Mouse (Mus musculus): ENCODE data around the gene Palm3. TPM values are rescaled to one million over a fixed set of nuclear protein-coding genes. Genes with fewer than 3 reads are reported as not detected.
"Not testable (repeated sequence)": the region's sequence is repeated elsewhere in the genome, so short reads cannot be mapped to it uniquely, and the experiment has no call there.

The Palm3 gene
- polyA plus RNA-seq, 1 experiment from 2014 or later: 5.2 TPM

DNA sequence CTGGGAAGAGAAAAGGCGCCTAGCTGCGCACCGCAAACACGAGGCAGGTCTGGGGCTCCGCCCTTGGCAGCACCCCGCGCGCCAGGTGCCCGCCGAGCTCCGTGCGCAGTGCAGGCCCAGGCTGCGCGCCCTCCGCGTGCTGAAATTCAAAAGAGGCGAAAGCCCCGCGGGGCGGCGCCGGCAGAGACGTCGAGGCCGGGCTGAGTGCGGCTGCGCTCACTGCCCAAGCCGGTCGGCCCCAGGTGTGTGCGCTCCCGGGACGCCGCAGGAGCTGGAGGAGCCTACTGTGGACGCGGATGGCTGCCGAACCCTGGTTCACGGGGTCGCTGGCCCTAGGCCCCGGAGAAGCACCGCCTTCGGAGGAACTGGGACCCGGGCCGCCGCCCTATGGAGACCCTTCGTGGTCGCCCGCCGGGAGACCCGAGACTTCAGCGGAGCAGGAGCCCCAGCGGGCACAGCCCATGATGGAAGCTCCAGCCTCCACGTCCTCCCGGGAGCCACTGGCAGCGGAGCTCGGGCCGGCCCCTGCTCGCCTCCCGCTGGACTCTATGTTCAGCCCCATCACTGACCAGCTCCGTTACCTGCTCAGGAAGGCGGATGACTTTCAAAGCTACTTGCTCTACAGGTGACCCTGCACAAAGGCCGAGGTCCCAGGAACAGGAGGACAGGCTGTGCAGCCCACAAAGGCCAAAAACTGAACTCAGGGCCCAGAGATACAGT, 19.8 kb upstream of the Palm3 start, which contains the start of gene 1700067K01Rik:
TSS of gene 1700067K01Rik (plus strand) at position 222 of the 720 bp plus-strand sequence.
- Histone ChIP-seq H3K27ac (ENCODE audit: low read depth, low read length) (no peak within 1 kb of the TSS), H3K36me3 (ENCODE audit: control insufficient read depth, insufficient read depth, low read length) (peaks cover 5% of the 10 kb centered on the region; the same call in 1 of the 2 replicates), H3K4me2 (ENCODE audit: low read depth, low read length) (no peak within 1 kb of the TSS; the same call in 1 of the 2 replicates), H3K9ac (replicated peaks; ENCODE audit: low read depth, low read length) (peak within 1 kb of the TSS; percentile 39; the same call in 1 of the 2 replicates), H3K9me3 (ENCODE audit: control insufficient read depth, low read length) (no peaks in the 10 kb centered on the region), H3K4me1 (ENCODE audit: control insufficient read depth, insufficient read depth, low read length) (peaks cover 18% of the 10 kb centered on the region), H3K4me3 (ENCODE audit: low read depth, low read length) (no peak within 1 kb of the TSS), H3K27me3 (ENCODE audit: control insufficient read depth, insufficient read depth, low read length) (0 out of 2 replicates have a peak, but pooled peaks cover 6% of the 10 kb centered on the region)
- WGBS: 16% methylated on average over 61 of the region's 61 CpGs
- no peak for ATAC-seq (ENCODE audit: low read depth)

DNA sequence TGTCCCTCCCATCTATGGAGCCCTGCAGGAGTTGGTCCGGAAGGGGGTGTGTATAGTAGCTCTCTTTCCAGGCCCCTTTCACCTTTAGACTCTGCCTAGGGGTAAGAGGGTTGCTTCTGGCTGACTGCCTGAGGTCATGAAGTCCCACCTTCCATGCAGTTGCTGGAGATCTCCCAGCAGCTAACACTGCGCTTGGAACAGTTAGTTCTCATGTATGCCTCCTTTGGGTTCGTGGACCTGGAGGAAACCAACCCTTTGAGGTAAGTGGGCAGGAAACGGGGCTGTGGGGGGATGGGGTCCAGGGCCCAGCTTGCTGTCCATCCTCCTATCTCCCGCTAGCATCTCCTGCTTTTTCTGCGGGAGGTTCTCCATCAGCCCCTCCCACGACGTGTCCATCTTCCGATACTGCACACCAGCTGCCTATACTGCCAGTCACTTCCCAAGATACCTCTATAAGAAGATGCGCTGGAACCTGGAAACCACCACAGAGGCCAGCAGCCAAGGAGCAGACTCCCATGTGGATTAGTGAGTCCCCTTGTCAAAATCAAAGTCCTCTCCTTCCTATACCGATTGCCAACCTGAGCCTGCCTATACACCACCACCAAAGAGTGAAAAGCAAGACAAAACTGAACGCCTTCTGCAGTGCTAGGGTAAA, 18.2 kb upstream of the Palm3 start:
- no peak for ATAC-seq (ENCODE audit: low read depth)
- Histone ChIP-seq H3K4me2 (ENCODE audit: low read depth, low read length) (no peak overlapping the region), H3K4me3 (ENCODE audit: low read depth, low read length) (no peak overlapping the region), H3K36me3 (ENCODE audit: control insufficient read depth, insufficient read depth, low read length) (peaks cover 5% of the 10 kb centered on the region; the same call in 1 of the 2 replicates), H3K27ac (ENCODE audit: low read depth, low read length) (no peak overlapping the region), H3K9me3 (ENCODE audit: control insufficient read depth, low read length) (no peaks in the 10 kb centered on the region), H3K4me1 (ENCODE audit: control insufficient read depth, insufficient read depth, low read length) (peaks cover 18% of the 10 kb centered on the region), H3K9ac (replicated peaks; ENCODE audit: low read depth, low read length) (no peak overlapping the region), H3K27me3 (ENCODE audit: control insufficient read depth, insufficient read depth, low read length) (0 out of 2 replicates have a peak, but pooled peaks cover 6% of the 10 kb centered on the region)
- 68% methylated on average over 12 of the region's 12 CpGs for WGBS

DNA sequence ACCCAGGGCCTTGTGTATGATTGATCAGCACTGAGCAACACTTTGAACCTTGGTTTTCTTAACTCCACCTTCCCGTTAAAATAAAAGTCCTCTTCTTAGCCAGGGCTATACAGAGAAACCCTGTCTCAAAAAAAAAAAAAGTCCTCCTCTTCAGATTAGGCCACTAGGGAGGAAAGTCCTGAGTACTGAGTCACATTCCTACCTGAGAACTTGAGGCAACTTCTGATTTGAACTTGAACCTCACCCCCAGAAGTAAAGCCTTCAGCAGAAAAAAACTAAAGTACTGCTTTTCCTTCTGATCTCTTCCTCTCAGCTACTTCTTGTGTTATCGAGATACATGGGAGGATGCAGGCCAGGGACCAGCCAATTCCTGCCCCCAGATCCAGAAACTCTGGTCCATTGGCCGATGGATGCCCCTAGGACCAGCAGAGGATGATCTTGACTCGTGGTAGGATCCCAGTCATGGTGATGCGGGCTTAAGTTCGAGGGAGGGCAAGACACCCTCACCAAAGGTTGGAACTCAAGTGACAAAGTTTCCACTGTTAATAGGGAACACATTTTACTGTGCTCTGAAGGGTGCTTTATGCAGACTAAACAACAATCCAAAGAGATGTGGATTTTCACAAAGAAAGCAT, 17.5 kb upstream of the Palm3 start:
- Histone ChIP-seq H3K9ac (replicated peaks; ENCODE audit: low read depth, low read length) (no peak overlapping the region), H3K4me2 (ENCODE audit: low read depth, low read length) (peak overlapping the region; percentile 94), H3K4me3 (ENCODE audit: low read depth, low read length) (peak overlapping the region; percentile 44), H3K9me3 (ENCODE audit: control insufficient read depth, low read length) (no peaks in the 10 kb centered on the region), H3K4me1 (ENCODE audit: control insufficient read depth, insufficient read depth, low read length) (peaks cover 17% of the 10 kb centered on the region), H3K36me3 (ENCODE audit: control insufficient read depth, insufficient read depth, low read length) (peaks cover 5% of the 10 kb centered on the region; the same call in 1 of the 2 replicates), H3K27me3 (ENCODE audit: control insufficient read depth, insufficient read depth, low read length) (0 out of 2 replicates have a peak, but pooled peaks cover 6% of the 10 kb centered on the region), H3K27ac (ENCODE audit: low read depth, low read length) (no peak overlapping the region)
- WGBS: 78% methylated on average over 6 of the region's 6 CpGs
- ATAC-seq (ENCODE audit: low read depth): no peak

DNA sequence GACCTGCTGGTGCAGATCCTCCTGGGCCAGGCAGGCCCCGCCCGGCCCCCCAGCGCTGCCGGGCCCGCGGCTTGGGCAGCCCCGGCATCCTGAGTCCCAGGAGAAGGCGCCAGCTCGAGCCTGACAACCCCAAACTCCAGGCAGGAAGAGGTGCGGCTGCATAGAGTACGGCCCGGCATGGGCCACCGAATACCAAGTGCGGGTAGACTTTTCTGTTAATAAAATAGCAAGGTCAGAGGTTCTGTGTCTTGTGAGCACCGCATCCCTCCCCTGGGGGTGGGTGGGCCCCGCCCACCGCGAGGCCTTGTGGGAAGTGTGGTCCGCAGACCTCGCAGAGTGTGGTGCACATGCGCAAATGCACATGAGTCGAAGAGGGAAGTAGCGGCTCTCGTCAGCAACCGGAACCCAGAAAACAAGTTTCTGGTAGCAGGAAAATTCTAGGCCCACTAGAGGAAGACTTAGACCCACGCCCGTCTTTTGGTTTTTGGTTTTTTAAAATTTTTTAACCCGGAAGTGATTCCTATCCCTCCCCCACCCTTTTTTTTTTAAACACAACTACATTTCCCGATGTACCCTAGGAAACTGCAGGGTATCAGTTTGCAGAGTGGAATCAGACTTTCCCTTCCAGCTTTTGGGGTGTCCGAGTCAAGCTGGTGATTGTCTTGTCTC, 16.6 kb upstream of the Palm3 start:
- Histone ChIP-seq H3K9me3 (ENCODE audit: control insufficient read depth, low read length) (no peaks in the 10 kb centered on the region), H3K27ac (ENCODE audit: low read depth, low read length) (peak overlapping the region; percentile 61)
- WGBS: under 1% methylated on average over 30 of the region's 30 CpGs

DNA sequence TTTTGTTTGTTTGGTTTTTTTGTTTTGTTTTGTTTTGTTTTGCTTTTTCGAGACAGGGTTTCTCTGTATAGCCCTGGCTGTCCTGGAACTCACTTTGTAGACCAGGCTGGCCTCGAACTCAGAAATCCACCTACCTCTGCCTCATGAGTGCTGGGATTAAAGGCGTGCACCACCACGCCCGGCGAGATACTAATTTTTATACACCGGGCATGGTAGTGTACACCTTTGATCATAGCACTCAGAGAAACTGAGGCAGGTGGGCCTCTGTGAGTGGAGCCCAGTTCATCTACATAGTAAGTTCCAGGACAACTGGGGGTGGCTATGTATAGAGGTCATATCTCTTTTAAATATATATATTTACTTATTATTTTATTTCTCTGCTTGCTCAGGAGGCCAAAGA, 15.8 kb upstream of the Palm3 start:
- H3K36me3 ChIP-seq (ENCODE audit: control insufficient read depth, insufficient read depth, low read length); H3K9ac ChIP-seq (replicated peaks; ENCODE audit: low read depth, low read length); H3K27ac ChIP-seq (ENCODE audit: low read depth, low read length); H3K4me1 ChIP-seq (ENCODE audit: control insufficient read depth, insufficient read depth, low read length); H3K4me3 ChIP-seq (ENCODE audit: low read depth, low read length); H3K4me2 ChIP-seq (ENCODE audit: low read depth, low read length); H3K9me3 ChIP-seq (ENCODE audit: control insufficient read depth, low read length); ATAC-seq (ENCODE audit: low read depth): not testable (repeated sequence)
- 93% methylated on average over 7 of the region's 7 CpGs for WGBS
- peaks cover 10% of the 10 kb centered on the region for H3K27me3 ChIP-seq (ENCODE audit: control insufficient read depth, insufficient read depth, low read length)

More for the DNA sequence above, 16.6 kb upstream of the Palm3 start:
- Histone ChIP-seq H3K4me1 (ENCODE audit: control insufficient read depth, insufficient read depth, low read length) (peaks cover 7% of the 10 kb centered on the region; the same call in 1 of the 2 replicates), H3K4me3 (ENCODE audit: low read depth, low read length) (peak overlapping the region; percentile 44), H3K27me3 (ENCODE audit: control insufficient read depth, insufficient read depth, low read length) (0 out of 2 replicates have a peak, but pooled peaks cover 6% of the 10 kb centered on the region), H3K36me3 (ENCODE audit: control insufficient read depth, insufficient read depth, low read length) (peaks cover 5% of the 10 kb centered on the region; the same call in 1 of the 2 replicates), H3K9ac (replicated peaks; ENCODE audit: low read depth, low read length) (peak overlapping the region; percentile 67), H3K4me2 (ENCODE audit: low read depth, low read length) (peak overlapping the region; percentile 94)
- peak; percentile 73 for ATAC-seq (ENCODE audit: low read depth)

DNA sequence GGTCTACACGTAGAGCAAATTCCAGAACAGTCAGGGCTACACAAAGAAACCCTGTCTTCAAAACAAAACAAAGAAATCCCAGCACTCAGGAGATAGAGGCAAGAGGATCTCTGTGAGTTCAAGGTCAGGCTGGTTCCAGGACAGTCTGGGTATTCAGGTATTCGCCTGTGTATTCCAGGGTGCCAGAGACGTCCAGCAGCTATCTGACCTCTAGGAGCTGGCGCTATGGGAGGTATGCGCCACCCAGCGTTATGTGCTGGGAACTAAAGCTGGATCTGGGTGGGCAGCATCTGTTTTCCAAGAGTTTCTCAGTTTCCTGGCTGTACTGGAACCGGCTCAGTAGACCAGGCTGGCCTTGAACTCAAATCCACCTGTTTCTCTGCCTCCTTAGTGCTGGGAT, 12.9 kb upstream of the Palm3 start:
- WGBS: 37% methylated on average over 7 of the region's 7 CpGs
- Histone ChIP-seq H3K9ac (replicated peaks; ENCODE audit: low read depth, low read length) (no peak overlapping the region), H3K36me3 (ENCODE audit: control insufficient read depth, insufficient read depth, low read length) (no peaks in the 10 kb centered on the region)

DNA sequence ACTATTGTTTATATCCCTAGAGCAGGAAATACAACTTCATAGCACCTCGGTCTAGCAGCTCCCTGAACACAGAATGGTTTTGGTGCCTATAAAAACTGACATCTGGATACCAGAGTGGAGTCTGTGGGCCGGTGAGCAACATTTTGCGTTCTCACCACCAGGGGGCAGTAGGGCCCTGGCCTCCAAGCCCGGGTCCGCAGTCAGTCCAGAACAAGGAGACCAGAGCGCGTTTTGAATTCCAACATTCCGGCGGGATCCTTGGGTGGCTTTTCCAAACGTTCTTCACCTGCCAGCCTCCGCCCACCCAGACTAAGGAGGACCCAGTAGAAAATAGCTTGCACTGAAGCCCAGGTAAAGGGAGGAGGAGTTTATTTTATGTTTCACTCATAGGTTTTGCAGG, 11.4 kb upstream of the Palm3 start:
- H3K27ac ChIP-seq (ENCODE audit: low read depth, low read length): no peak overlapping the region
- peaks cover 36% of the 10 kb centered on the region for H3K27me3 ChIP-seq (ENCODE audit: control insufficient read depth, insufficient read depth, low read length)
- under 1% methylated on average over 11 of the region's 11 CpGs for WGBS
- no peak for ATAC-seq (ENCODE audit: low read depth)
- H3K9me3 ChIP-seq (ENCODE audit: control insufficient read depth, low read length): no peaks in the 10 kb centered on the region
- no peak overlapping the region for H3K4me2 ChIP-seq (ENCODE audit: low read depth, low read length)
- no peaks in the 10 kb centered on the region for H3K36me3 ChIP-seq (ENCODE audit: control insufficient read depth, insufficient read depth, low read length)
- H3K9ac ChIP-seq (replicated peaks; ENCODE audit: low read depth, low read length): no peak overlapping the region
- no peak overlapping the region for H3K4me3 ChIP-seq (ENCODE audit: low read depth, low read length)
- H3K4me1 ChIP-seq (ENCODE audit: control insufficient read depth, insufficient read depth, low read length): peaks cover 17% of the 10 kb centered on the region; the same call in 1 of the 2 replicates

More for the DNA sequence above, 12.9 kb upstream of the Palm3 start:
- Histone ChIP-seq H3K4me3 (ENCODE audit: low read depth, low read length) (no peak overlapping the region), H3K4me1 (ENCODE audit: control insufficient read depth, insufficient read depth, low read length) (peaks cover 22% of the 10 kb centered on the region; the same call in 1 of the 2 replicates), H3K4me2 (ENCODE audit: low read depth, low read length) (no peak overlapping the region), H3K9me3 (ENCODE audit: control insufficient read depth, low read length) (no peaks in the 10 kb centered on the region), H3K27me3 (ENCODE audit: control insufficient read depth, insufficient read depth, low read length) (peaks cover 32% of the 10 kb centered on the region), H3K27ac (ENCODE audit: low read depth, low read length) (no peak overlapping the region)
- ATAC-seq (ENCODE audit: low read depth): no peak

Measured in neural tube, embryonic 14.5 days (tissue).